Mouse (Mus musculus) thymus, adult 18-20 months (tissue): ENCODE data around the gene Shb.
"Not testable (repeated sequence)": the region's sequence is repeated elsewhere in the genome, so short reads cannot be mapped to it uniquely, and the experiment has no call there.

Experiments used
- DNase-seq, 2 experiments: peaks; one replicate each; pipeline ENCODE4 v3.0.0; 2022; ENCODE audit warnings: mixed read lengths in 2 of 2

Shb gene

GRCm38 (mm10) chr4:45418229-45418950, 113.9 kb downstream of the Shb start:
- DNase-seq = peak; percentile 19 to 52

- no peak for DNase-seq
These were observed 116.0 kb downstream of the Shb start for GRCm38 (mm10) chr4:45416314-45416713.

GRCm38 (mm10) chr4:45413674-45414338, 118.5 kb downstream of the Shb start:
- DNase-seq = no peak

GRCm38 (mm10) chr4:45412433-45413192, 119.7 kb downstream of the Shb start:
- no peak for DNase-seq

- no peak for DNase-seq
These were observed 121.0 kb downstream of the Shb start for GRCm38 (mm10) chr4:45411181-45411790.

- DNase-seq = peak; percentile 74 to 84
These were observed 123.0 kb downstream of the Shb start for GRCm38 (mm10) chr4:45409270-45409669.

- DNase-seq = peak; percentile 75 to 85
These were observed 123.7 kb downstream of the Shb start, which contains the start of gene Slc25a51 for GRCm38 (mm10) chr4:45408427-45409132. TSS of gene Slc25a51 (minus strand) at chr4:45408766.

- no peak for DNase-seq
These were observed 124.5 kb downstream of the Shb start for GRCm38 (mm10) chr4:45407703-45408334.

- DNase-seq = no peak
These were observed 125.1 kb downstream of the Shb start for GRCm38 (mm10) chr4:45407001-45407702.

GRCm38 (mm10) chr4:45406397-45406796, 125.9 kb downstream of the Shb start:
- no peak for DNase-seq

GRCm38 (mm10) chr4:45405315-45405714, 127.0 kb downstream of the Shb start:
- DNase-seq = no peak

- DNase-seq = no peak
These were observed 128.2 kb downstream of the Shb start for GRCm38 (mm10) chr4:45404086-45404485.

GRCm38 (mm10) chr4:45403499-45403878, 128.8 kb downstream of the Shb start:
- no peak for DNase-seq

- DNase-seq = no peak
These were observed 129.3 kb downstream of the Shb start for GRCm38 (mm10) chr4:45402878-45403498.

GRCm38 (mm10) chr4:45402281-45402680, 130.0 kb downstream of the Shb start:
- DNase-seq = no peak

- no peak for DNase-seq
These were observed 132.7 kb downstream of the Shb start for GRCm38 (mm10) chr4:45399421-45400210.

- DNase-seq = not testable (repeated sequence)
These were observed 134.0 kb downstream of the Shb start for GRCm38 (mm10) chr4:45398315-45398714.

GRCm38 (mm10) chr4:45396211-45396610, 136.1 kb downstream of the Shb start:
- DNase-seq = not testable (repeated sequence)

- DNase-seq = no peak
These were observed 138.6 kb downstream of the Shb start for GRCm38 (mm10) chr4:45393658-45394057.

GRCm38 (mm10) chr4:45392994-45393393, 139.3 kb downstream of the Shb start:
- DNase-seq = no peak
